Mouse (Mus musculus) kidney, postnatal 14 days (tissue): ENCODE results near the gene Sept5.

ENCODE experiments used
- DNase-seq: peaks from one replicate; pipeline ENCODE4 v3.0.0; 2022; ENCODE audit warnings: mixed read lengths

Gene Sept5

DNA sequence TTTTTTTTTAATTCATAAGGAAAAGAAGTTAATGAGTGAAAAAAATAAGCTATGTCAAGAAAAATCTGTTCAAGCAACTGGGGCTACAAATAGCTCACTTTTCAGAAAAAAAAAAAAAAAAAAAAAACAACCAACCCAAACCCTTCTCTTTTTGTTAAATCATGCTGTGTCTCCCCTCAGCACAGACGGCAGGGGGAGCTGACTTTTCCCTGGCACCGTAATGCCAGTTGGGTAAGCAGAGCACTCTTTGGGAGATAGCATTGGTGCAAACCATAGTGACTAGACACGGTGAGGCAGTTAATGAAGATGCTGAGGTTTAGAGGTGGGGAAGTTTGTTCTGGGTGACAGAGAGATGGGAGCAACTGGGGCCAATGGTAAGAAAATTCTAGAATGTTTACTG lies 2.3 kb upstream of the Sept5 start:
- DNase-seq = no peak

DNA sequence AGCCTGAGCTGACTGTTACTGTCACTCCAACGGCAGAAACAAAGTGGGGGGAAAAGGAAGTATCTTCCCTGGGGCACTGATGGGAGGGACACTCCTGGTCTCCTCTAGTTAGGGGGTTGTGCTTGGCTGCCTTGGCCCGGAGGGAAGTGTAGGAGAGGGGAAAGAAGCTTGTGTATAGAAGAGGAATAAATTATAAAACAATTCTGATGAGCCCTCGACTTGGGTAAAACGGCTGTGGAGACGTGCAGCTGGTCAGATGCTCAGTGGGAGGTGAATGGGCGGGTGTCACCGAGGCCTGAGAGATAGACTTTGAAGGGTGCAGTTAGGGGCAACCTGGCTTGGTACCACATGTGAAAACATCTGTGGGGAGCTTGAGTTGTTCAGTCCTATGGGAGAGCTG lies 1.4 kb upstream of the Sept5 start:
- DNase-seq = no peak

GRCm38 (mm10) chr16:18630291-18630690 lies 537 bp upstream of the Sept5 start:
- DNase-seq = no peak

GRCm38 (mm10) chr16:18628948-18629340 lies 810 bp downstream of the Sept5 start:
- DNase-seq = no peak

- no peak for DNase-seq
These were observed 1.4 kb downstream of the Sept5 start for GRCm38 (mm10) chr16:18628206-18628947.

GRCm38 (mm10) chr16:18627163-18627562 lies 2.6 kb downstream of the Sept5 start:
- DNase-seq = no peak

DNA sequence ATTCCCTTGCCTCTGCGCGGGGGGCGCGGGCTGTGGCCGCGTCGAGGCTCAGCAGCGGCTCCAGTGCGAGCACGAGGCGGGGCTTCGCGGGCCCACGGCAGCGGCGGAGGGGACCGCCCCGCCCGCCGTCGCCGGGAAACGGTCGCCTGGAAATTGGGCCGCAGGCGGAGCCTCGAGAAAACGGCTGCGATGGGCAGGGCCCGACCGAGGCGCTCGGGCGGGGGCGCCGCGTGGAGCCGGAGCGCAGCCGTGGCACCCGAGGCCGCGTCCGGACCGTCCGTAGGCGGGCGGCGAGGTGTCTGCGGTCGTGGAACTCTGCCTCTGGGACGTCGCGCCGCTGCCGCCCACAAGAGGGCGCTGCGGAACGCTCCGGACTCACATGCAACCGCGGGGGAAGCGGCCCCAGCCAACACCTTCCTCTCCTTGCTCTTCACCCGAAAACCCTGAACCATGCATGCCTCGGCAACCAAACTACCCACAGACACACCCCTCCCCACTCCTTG lies 3.3 kb downstream of the Sept5 start, which contains the start of gene Gm49601:
Gene Gm49601, minus strand, starts transcription at position 52 of the 503 bp plus-strand sequence.
- DNase-seq = peak; percentile 87

DNA sequence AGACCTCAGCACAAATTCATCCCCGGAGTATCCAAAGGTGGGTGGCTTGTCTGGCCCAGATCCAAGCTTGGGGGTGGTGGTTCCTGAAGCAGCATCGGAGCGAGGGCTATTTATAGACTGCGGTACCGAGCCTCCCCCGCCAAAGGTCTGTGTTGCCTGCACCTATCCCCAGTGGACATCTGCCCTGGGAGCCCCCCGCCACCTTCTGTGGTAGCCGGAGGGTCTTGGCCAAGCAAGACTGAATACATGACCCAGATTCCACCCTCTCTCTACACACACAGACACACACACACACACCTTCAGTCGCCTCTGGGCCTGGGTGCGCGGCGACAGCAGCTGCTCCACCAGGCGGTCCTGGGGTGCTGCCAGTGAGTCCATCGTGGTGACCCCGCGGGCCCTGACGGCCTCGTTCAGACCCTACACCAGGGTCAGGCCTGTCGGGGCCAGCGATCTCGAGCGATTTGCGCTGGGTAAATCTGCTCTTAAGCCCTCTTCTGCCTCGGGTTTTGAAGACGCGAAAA lies 3.9 kb downstream of the Sept5 start:
- no peak for DNase-seq

- DNase-seq = no peak
These were observed 4.7 kb downstream of the Sept5 start for GRCm38 (mm10) chr16:18625097-18625496.

- DNase-seq = no peak
These were observed 5.1 kb downstream of the Sept5 start for GRCm38 (mm10) chr16:18624641-18625040.

GRCm38 (mm10) chr16:18623751-18624540 lies 5.8 kb downstream of the Sept5 start:
- DNase-seq = no peak

GRCm38 (mm10) chr16:18622916-18623750 lies 6.6 kb downstream of the Sept5 start:
- no peak for DNase-seq

DNA sequence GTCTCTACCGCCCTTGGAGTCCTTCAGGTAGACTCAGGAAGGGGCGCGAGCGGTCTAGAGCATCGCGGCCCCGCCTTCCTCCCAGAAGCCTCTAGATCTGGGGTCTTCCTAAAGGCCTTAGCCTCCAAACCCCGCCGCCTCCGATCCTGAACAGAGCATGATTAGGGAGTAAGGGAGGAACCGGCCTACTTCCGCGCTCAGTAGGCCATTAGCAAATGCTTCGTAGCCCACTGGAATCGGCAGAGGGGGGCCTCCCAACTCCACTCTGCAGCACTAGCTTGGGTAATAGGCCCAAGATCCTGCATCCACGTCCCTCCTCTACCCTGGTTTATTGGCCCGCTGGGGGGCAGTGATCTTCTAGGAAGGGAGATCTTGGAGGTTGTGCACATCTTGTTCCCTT lies 7.7 kb downstream of the Sept5 start, which contains the start of gene Gp1bb:
Gene Gp1bb, minus strand, starts transcription at position 385 of the 400 bp plus-strand sequence.
- no peak for DNase-seq

DNA sequence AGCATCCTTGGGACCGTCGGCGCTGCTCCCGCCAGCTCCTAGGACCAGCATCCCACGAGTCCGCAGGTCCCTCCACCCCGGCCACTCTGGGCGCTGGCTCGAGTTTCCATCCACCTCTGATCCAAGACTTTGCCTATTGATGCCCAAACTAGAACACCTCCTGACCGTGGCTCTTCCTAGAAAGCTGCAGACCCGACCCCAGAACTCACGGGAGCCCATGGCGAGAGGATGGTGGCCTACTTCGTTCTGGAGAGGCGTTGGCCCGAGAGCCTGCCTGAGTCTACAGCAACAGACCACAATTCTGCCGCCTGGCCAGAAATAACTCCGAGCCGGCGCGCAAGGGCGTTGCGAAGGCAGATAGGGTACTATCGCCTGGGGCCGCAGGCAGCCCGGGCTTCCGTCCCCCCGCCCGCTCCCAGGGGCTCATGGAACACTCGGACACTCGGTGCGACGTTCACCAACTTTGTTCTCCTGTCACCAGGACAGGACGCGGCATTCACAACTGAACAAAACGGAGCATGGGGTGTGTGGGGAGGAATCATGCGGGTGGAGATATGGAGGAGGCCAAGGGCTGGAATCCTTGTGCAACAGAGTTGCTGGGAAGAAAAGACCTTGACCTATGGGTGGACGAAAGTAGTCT lies 8.3 kb downstream of the Sept5 start:
- no peak for DNase-seq

DNA sequence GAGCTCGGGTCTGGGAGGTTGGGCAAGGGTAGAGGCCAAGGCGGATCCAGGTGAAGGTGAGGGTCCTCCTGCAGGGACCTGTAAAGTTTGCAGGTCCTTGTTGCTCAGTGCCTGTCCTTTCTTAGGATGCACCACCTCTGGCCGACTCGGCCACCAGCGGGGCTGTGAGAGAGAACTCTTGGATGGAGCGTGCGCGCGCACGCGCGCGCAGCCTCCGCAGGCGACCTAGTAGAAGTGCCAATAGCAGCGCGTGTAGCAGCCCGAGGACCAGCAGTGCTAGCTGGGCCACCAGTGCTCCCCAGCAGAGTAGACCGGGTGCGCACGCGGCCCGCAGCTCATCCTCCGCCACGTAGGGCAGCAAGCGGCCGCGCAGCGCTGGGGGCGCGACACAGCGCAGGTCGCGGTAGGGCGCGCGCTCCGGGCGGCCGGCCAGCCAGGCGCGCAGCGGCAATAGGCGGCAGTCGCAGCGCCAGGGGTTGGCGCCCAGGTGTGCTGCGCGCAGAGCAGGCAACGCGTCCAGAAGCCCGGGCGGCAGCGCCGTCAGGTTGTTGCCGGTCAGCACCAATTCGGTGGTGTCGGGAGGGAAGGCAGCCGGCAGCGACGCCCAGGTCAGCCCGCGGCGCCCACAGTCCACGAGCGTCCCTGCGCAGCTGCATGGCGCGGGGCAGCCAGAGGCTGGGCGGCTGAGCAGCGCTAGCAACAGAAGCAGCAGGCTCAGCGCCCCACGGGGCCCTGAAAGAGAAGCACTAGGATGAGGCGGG lies 9.0 kb downstream of the Sept5 start:
- DNase-seq = no peak

DNA sequence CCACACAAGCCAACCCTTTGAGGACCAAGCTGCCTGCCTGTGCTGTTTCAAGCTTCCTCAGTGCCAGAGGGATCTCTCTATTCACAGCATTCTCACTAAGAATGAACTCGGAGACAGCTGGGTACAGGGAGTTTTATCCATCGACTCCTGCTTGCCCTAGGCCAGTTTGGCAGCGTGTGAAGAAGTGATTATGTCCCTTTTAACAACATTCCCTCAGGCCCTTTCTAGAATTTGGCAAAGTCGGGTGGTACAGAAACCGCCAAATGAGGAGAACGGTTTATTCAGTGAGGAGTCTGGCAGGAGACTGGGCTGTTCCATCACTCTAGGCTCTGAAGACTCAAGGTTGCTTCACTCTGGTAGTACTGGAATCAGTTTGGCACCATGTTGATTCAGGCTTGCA lies 9.6 kb downstream of the Sept5 start:
- DNase-seq = no peak

DNA sequence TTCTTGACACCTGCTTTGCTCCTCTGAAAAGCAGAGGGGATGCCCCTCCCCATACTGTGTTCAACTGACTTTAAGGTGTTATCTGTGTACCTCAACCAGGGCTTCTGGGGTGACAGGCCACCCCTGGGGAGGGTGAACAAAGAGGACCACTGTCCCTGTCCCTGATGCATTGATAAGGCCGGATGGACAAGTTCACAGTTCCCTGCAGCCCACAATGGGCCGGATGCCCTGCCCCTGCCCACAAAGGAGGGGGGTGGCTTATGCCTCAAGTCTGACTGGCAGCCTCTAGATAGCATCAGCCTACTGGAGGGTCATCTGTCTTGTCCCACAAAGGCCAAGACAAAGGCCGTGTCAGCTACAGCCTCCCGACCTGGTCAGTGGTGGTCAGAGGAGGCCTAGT lies 10.6 kb downstream of the Sept5 start:
- DNase-seq = no peak

- DNase-seq = no peak
These were observed 11.5 kb downstream of the Sept5 start for GRCm38 (mm10) chr16:18618297-18618696.

- DNase-seq = peak; percentile 88
These were observed 12.2 kb downstream of the Sept5 start for GRCm38 (mm10) chr16:18617370-18618065.

GRCm38 (mm10) chr16:18613301-18613700 lies 16.5 kb downstream of the Sept5 start:
- no peak for DNase-seq

GRCm38 (mm10) chr16:18611752-18612151 lies 18.0 kb downstream of the Sept5 start:
- no peak for DNase-seq
